Mouse (Mus musculus) E14TG2a.4 (cell line): ENCODE measurements at regions not wholly inside any gene's neighbourhood (a gene's known extent, or its start where the extent isn't known, plus 50 kb on each side); places are given as distances from the start of the nearest gene placed in this dataset.

Source experiments
- CTCF ChIP-seq: conservative IDR thresholded peaks from 2 replicates; pipeline ENCODE4 v1.5.1; 2014; ENCODE audit warnings: low read length
- NANOG ChIP-seq: IDR thresholded peaks from 2 replicates; pipeline ENCODE4 v1.6.1; 2014; ENCODE audit warnings: borderline replicate concordance, low read length, mixed read lengths
- POU5F1 ChIP-seq: IDR thresholded peaks from 2 replicates; pipeline ENCODE4 v1.6.1; 2014; ENCODE audit warnings: low read length, borderline replicate concordance

DNA sequence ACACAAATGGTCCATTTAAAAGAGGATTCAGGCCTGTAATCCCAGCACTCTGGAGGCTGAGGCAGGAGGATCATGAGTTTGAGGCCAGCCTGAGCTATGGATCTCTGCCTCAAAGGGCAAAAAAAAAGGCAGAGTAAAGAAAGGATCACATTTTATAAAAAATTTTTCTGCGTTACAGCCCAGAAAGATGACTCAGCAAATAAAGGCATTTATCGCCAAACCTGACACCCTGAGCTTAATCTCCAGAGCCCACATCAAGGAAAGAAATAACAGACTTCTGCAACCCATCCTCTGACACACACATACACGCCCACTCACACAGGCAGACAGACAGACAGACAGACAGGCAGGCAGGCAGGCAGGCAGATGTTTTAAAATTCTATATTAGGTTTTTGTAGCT, 179.3 kb downstream of the Tmem114 start:
- no peak for TF ChIP-seq CTCF
- TF ChIP-seq POU5F1, result no peak
- TF ChIP-seq NANOG, result no peak
